Mouse (Mus musculus) cerebellum, postnatal 25 days (tissue): Measurements from ENCODE around the gene Gm17018.
A peak's percentile ranks its signal among the peaks of the same experiment; 100 is the strongest.
"Not testable (repeated sequence)": the region's sequence is repeated elsewhere in the genome, so short reads cannot be mapped to it uniquely, and the experiment has no call there.

Experiments used
- DNase-seq, 2 experiments: peaks; one replicate each; pipeline ENCODE4 v3.0.0; 2021; ENCODE audit warnings: mixed read lengths in 2 of 2

The Gm17018 gene

DNA sequence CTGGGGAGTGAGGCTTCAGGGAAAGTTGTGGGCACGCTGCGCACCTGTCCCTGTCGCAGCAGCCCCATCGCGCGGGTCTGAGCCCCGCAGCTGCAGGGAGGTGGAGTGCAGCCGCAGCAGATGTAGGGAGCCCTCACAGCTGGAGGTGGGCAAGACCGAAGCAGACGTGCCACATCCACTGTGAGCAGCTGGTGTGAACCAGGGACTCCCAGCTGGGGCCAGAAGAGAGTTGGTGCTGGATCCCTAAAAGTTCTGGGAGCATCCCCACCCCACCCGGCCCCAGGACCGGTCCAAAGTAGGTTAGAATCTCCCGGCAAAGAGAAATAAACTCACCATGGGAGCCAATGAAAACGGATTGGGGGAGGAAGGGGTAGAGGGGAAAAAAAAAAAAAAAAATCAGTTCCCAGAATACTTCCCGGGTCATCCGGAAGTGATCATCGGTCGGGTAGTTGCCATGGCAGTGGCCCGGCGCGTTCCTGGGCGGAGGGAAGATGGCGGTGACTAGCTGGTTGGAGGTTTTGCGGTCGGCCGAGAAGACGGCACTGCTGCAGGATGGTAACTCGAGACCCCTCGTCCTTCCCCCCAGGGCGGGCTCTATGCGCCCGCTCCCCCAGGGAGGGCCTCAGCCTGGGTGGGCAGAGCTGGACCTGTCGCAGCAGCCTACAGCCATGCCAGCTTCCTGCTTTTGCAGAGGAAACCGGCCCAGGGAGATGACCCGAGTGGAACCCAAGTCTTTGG, at the start of gene Gm17018, which contains the start of gene Poll:
Gene Gm17018, plus strand, starts transcription at position 463 of the 738 bp plus-strand sequence.
Gene Poll, minus strand, starts transcription at position 379 of the 738 bp plus-strand sequence.
- peak; percentile 84 to 89 for DNase-seq

DNA sequence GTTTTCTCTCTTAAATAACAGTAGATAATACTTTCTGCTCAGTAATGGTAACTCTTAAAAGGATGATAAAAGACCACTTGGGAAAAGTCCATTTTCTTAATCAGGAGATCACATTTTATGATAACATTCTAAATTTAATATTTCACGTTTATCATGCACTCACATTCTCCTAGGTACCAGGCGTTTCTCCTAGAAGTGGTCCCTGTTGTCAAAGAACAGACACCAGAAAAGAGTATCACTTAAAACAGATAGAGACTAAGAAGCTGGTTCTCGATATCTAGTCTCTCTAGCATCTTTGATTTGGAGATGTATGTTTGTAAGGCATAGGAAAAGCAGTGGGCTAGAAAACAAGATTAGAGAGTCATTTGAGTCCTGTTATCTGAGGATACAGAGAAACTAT, 49.7 kb upstream of the Gm17018 start:
- no peak for DNase-seq

DNA sequence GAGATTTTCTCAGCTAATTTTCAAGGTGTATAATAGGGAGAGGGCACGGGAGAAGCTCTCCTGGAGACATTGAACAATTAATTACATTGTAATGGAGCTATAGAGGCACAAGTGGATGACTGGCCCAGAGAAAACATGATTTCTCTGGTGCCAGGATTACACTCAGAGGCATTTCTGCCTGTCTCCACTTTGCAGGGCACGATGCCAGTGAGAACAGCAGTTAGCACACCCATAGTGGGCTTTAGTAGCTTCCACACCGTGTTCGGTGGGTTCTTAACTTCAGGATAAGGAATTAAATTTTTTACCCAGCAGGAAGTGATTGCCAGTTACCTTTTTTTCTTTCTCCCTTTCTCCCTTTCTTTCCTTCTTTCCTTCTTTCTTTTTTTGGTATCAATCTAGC, 49.0 kb upstream of the Gm17018 start:
- DNase-seq: peak in 1 of 2 experiments; percentile 59

DNA sequence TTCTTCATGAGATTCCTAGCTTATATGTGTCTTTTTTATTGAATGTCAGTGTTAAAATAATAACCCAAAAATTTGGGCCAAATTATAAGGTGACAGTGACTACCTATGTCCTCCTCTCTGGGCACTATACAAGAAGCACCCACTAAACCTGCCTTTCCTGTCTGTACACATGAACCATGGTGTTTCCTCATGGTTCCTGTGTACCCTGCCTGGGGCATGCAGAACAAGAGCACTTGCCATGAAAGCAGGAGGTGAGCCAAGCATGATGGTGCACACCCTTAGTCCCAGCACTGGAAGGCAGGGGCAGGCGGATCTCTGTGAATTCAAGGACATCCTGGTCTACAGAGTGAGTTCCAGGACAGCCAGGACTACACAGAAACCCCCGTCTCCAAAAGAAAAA, 45.1 kb upstream of the Gm17018 start:
- DNase-seq: no peak

DNA sequence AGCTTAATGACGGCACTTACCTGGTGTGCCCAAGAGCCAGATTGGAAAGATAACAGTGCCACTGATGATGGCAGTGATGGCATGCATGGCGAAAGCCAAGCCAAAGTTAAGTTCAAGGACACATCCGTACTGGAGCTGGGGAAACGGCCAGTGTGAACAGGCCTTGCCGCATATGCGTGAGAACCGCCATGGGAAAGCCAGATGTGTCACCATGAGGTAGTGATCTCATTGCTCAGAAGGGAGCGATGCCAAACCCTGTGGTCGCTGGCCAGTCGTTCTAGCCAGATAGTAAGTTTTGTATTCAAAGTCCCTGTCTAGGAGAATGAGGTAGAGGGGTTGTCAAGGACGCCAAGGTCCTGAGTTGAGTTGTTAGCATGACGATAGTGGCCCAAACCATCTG, 44.2 kb upstream of the Gm17018 start:
- DNase-seq: no peak

DNA sequence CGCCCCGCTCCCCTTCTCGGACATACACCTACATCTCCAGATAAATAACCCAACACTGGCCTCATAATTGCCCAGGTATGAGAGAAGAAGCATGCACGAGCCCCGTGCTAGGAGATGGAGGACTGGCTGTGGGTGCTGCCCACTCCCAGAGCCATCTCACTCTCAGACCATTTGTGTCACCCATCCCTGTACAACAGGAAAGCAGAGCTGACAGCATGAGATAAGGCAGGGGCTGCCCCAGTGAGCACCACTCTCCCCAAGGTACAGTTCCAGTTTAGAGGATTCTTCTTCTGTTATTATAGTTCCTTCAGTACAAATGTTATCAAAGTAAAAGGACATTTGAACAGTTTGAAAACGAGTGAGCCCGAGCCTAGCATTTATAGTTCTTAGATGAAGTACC, 33.0 kb upstream of the Gm17018 start:
- DNase-seq: no peak

DNA sequence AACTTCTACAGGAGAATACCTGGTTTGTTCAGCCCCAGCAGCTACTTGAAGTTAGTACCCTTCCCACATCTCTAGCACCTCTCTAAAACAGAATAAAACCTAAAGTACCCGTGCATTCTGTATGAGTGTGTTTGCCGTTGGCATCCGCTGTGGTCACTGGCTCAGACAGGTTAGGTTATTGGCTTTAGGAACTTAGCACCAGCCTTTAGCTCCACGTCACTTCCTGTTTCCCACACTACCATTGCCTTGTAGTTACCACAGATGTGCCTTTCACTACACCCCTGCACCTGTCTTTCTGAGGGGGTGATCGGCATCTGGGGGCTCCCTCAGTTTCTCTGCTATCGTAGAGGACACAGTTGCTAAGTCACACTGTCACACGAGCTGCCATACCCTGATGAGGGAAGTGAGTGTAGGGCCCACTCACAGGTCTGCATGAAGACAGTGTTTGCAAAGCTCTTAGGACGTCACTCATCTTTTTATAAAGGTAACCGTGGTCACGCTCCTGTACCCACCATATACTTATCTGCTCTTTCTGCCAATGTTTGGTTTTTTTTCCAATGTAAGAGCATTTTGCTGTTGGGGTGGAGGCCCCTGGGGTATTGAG, 32.4 kb upstream of the Gm17018 start:
- DNase-seq: no peak

DNA sequence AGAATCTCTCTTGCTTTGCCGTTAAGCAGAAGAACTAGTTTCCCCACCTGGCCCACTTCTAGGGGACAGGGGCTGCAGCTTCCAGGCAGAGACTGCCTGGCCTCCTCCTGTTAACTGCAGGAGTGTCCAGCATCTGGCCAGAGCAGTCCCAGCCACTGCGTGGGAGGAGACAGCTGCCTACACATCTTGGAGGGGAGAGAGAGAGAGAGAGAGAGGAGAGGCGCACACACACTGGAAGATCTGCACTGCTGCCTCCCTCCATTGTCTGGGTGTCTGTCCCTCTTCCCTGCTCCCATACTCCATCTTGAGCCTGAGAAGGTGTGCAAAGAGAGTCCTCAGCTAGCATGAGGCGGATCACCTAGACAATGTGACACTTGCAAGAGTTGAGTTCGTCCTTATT, 31.1 kb upstream of the Gm17018 start:
- DNase-seq: no peak

DNA sequence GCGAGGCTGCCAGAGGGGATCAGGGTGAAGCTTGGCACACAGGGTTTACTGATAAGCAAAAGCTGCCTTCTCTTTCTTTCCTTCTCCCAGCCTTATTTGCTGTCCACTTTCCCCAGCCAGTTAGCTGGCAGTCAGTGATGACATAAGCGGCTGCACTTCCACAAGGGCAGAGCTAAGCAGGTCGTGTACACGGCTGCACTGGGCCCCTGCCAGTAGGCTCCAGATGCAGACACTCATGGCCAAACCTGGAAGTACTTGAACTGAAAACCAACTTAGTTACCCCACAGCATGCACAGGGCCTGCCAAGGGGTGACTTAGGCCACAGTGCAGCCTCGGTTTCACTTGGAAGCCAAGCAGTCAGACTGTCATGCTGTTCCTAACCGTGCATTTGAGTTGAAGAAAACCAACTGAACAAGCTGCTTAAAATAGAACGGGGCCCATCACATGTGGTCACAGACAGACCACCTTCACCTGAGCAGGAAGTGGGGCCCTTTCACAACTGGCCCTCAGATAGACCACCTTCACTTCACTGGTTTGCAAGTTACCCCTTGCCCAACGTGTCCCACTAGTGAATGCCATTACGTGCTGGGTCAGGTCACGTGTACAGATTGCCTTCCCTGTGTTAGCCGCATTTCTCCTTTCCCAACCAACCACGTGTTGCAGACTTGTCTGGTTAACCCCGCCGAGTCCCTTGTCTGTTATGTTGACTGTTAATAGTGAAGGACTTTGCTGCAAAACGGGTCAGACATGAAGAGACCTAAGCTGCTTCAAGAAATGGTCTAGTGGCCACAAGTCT, 30.0 kb upstream of the Gm17018 start:
- DNase-seq: no peak

DNA sequence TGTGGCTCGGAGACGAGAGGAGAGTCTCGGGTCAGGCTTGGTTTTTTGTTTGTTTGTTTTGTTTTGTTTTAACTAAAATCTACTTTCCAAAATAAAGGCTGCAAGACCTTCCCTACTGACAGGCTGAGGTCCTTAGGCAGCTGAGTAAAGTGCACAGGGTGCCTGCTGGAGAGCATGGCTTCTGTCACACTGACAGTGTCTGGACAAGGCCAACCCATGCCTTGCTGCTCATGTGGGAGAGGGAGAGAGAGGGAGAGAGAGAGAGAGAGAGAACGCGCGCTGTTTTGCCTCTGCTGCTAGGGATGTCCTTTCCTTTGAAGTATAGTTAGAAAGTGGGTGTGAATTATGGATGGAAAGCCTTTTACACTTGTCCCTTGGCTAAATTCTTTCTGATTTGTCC, 28.9 kb upstream of the Gm17018 start:
- no peak for DNase-seq

DNA sequence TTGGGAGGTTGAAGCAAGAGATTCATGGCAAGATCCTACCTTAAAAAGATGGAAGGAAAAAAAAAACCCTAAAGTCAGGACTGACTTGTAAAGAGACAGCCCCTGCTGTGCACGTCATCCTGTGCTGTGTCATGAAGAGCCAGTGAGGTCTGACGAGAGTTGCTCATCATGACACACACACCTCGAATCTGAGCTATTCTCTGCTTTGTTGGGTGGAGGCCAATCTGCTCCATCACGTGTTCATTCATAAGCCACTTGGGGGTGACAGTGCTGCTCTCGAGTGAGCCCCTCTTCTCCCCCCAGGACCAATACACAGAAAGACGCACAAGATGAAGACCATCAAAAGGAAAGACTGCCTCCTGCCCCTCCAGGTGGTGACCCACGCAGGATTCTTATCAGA, 26.8 kb upstream of the Gm17018 start:
- no peak for DNase-seq

DNA sequence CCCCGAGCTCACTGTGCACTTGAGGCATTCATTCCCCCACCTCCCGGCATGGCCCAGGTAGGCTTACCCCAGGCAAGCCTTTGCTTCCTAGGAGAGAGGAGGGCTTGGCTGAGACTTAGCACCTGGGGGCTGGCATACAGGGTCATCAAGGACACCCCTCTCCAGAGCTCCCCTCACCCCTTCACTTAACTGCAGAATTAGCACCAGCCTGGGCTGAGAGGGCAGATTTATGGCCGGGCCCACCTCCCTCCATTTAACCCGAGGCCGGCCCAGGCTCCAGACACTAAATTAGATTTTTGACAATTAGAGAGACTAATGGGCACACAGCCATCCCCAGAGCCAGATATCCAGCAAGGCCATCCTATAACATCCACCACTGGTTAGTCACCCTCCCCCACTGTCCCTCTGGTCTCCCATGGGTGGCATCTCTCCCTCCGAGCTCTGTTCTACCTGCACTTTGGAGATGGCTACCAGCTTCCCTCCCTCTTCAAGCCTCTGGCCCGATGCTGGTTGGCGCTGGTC, 25.1 kb upstream of the Gm17018 start:
- DNase-seq: no peak

DNA sequence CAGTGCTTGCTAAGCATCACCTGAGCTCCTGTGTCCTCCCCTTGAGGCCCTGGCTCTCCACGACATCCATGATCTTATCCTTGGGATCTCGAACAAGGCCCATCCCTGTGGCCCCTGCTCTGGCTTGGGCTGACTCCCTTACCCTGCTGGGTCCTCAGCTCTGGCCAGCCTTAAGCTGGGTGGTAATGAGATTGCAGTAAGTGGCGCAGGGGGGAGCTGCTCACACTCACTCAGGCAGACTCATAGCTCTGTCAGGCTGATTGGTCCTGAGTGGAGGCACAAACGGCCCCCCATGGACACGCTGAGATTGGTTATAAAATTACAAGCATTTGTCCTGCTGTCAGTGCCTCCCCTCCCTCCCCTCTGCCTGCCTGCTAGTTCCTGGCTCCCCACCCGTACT, 24.5 kb upstream of the Gm17018 start:
- no peak for DNase-seq

DNA sequence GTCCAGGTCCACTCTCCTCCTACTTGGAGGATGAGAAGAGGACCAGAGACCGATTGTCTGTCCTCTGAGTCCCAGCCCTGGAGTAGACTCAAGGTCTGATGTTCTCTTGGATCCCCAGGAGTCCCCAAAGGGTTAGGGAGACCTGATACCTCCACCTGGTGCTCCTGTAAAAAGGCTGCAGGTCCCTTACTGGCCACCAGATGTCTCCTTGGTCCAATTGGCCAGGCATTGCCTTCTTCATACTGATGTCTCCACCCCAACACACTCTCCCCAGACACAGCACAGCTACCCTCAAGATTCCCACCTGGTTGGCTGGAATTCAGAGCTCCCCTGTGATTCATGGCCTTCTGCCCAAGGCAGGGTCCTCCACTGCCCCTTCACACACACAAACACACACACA, 22.9 kb upstream of the Gm17018 start:
- DNase-seq: peak; percentile 65 to 79

DNA sequence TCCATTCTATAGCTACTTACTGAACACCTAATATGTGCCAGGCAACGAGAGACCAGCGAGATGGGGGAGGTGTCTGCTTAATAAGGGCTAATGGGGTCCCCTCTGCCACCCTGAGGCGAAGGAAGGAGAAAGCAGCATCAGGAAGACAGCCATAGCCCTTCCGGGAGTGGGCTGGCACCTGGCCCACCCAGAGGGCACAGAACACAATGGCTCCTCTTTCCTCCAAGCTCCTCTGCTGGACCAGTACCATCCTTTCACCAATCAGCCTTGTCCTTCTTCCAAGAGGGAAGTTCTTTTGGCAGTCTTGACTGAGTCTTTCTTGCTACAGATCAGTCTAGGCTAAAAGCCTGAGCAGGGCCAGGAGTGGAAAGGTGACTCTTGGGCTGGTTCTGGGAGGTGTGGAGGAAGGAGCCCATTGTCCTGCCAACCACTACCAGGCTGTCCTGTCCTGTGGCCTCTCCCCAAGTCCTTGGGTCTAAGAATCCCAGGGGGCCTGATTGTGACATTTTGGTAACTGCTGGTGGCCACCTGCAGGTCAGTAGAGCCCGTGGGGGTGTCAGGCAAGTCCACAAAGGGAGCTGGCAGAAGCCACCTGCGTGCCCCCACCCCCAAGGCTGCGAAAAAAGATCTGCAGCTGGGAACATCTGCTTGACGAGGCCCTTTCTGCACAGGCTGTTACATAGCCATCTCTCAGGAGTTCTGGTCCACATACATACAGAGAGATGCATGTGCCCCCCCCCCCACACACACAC, 19.6 kb upstream of the Gm17018 start:
- DNase-seq: peak in 1 of 2 experiments; percentile 43

DNA sequence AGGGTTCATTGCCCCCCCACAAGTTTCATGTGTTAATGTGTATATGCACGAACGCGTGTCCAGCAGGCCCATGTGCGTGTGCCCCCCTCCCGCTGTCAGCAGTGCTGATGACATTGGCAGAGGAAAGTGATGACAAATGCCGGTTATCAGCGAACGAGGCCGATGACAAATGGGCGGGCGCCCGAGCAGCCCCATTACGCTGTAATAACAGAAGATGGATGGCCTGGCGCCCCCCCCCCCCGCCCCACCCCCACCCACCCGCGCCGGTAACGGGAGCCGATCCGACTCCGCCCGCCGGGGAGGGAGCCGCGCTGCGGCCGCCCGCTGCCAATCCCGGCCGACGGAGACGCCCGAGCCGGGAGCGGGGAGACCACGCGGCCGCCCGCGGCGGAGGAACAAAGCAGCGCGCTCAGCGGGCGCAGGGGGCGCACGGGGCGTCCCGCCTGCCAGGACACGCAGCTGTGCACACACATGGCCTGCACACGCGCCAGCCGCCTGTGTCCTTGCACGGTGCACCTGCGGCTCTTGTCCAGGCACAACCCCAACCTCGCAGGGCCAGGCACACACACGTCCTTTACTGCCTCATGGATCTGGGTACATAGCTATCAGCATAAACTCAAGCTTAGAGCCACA, 18.9 kb upstream of the Gm17018 start:
- peak; percentile 56 to 61 for DNase-seq

DNA sequence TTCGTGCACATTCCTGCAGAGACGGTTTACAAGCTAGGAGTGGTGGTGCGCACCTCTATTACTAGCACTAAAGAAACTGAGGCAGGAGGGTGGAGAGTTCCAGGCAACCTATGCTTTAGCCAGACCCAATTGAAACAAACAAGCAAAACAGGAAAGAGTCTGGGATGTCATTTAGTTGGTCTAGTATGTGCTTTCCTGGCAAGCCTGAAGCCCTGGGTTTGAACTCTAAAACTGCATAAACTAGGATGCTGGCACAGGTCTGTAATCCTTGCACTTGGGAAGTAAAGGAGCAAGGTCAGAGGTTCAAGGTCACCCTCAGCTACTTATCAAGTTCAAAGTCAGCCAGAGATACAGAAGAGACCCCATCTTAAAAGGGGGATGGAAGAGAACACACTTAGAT, 18.4 kb upstream of the Gm17018 start:
- DNase-seq: no peak

DNA sequence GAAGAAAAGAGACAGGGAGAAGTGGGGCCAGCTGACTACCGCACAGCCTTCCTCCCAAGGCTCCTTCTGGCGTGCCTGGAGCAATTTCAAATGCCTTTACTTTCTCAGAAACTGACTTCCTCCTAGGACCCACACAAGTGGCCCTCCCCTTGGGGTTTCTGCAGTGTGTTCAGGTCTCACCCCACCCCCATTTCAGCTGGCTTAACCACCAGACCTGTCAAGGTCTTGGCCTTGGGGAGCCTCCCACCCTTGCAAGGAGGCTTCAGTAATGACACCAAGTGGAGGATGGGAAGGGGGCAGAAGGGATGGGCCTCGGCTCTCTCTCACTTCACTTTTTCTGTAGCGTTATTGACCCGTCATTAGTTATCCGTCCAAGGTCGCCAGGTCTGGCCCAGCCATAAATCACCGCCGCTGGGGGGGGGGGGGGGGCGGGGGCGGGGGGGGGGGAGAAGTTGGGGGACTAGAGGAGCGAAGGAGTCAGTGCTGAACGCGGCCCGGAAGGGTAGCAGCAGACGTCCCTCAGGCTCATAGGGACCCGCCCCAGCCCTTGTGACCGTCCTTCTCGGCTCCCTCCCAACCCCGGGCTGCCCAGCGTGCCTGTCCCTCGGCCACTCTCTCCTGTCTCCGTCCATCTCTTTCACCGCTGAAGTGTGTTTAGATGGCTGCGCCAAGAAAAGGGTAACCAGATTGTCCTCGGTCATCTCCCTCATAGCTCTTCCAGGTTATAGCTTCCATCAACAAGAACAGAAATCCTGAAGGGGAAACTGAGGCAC, 16.1 kb upstream of the Gm17018 start:
- DNase-seq: peak in 1 of 2 experiments; percentile 51

DNA sequence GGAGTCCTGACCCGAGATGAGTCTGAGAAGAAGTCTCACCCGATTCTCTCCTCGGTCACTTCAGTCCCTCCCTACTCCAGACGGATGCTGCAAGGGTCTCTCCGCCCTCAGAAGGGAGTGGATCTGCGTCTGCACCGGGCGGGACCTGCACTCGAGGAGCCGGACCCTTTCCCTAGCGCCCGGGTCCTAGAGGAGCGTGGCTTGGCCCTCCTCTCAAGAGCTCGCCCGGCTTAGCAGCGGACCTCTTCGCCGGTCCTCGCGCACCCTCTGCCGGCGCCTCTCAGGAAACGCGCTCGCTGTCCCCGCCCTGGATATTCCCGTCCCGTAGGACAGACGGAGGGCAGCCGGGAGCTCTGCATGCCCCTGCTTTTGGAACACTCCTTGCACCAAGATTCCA, 15.5 kb upstream of the Gm17018 start:
- DNase-seq: peak; percentile 89 to 92

DNA sequence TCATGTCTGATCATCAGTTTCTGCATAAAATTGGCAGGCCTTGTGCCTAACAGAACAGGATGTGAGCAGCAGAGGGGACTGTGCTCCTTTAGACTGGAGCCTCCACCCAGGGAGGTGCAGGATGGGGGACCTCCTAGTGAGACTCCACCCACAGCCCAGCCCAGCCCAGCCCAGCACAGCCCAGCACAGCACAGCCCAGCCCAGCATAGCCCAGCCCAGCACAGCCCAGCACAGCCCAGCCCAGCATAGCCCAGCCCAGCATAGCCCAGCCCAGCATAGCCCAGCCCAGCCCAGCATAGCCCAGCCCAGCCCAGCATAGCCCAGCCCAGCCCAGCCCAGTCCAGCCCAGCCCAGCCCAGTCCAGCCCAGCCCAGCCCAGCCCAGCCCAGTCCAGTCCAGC, 12.2 kb upstream of the Gm17018 start:
- not testable (repeated sequence) for DNase-seq

DNA sequence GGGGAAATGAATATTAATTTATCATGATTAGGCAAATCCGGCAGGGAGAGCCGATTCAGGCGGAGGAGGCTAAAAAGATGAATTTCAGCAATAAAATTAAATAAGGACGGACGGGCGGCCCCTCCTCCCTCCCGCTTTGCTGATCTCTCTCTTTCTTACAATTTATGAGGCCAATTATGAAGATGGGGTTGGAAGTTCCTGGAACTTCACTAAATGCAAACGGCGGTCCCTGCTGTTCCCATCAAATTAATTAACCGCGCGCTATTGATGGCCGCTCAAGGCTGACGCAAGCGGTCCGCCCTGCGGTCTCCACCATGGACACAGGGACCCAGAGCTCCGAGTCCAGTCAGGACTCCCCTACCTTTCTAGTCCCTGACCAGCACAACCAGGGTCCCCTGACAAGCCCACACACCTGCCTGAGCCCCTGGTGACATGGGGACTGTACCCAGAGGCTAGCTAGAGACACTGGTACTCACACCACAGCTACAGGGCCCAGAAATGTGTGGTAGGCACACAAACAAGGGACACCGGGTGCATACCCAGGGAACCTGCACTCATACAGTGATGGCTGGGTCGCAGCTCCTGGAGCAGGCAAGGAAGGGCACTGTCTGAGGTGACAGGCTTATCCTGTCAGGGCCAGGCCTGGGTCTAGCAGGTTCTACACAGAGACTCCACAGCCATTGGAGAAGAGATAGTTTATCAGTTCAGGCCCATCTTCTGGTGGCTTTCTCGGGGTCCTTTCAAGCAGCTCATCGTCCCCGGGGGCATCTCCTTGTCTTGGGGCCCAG, 11.1 kb upstream of the Gm17018 start:
- DNase-seq: no peak
